Mouse (Mus musculus): ENCODE measurements around the gene Gins2.

DNA sequence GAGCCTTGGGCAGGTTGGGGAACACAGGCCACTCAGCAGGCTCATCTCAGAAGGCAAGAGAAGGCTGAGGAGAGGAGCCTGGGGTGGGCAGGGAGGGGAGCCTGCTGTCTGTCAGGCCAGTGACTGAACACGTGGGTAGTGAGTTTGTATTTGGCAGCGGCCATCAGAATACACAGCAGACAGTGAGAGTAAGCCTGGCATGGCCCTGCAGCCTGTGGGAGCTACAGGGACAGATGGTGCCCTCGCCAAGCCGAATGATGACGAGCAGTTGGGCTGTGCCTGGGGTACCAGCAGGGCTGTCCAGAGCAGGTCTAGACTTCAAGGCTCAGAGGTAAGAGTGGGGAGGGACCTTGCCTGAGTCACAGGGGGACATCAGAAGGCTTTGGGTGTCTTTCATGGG is 38.2 kb upstream of the Gins2 start:
- TF ChIP-seq CTCF (IDR thresholded peaks at IDR 0.05; ENCODE audit: low read depth) (no peak), EP300 (IDR thresholded peaks at IDR 0.05; ENCODE audit: low read depth) (no peak)

Data from liver, embryonic 14.5 days (tissue).